Mouse (Mus musculus) ovary, postnatal 36 days (tissue): ENCODE data around the gene Ttll12.
A peak's percentile ranks its signal among the peaks of the same experiment; 100 is the strongest.

ENCODE experiments used
- DNase-seq: peaks from one replicate; pipeline ENCODE4 v3.0.0; 2022; ENCODE audit warnings: low spot score, mixed read lengths

Ttll12 gene

GRCm38 (mm10) chr15:83563327-83563856, 31.6 kb downstream of the Ttll12 start, which contains the start of the genes Tspo and Mcat:
Tspo (plus strand) TSS chr15:83563592.
Mcat (minus strand) TSS chr15:83563787.
- DNase-seq = peak; percentile 65

DNA sequence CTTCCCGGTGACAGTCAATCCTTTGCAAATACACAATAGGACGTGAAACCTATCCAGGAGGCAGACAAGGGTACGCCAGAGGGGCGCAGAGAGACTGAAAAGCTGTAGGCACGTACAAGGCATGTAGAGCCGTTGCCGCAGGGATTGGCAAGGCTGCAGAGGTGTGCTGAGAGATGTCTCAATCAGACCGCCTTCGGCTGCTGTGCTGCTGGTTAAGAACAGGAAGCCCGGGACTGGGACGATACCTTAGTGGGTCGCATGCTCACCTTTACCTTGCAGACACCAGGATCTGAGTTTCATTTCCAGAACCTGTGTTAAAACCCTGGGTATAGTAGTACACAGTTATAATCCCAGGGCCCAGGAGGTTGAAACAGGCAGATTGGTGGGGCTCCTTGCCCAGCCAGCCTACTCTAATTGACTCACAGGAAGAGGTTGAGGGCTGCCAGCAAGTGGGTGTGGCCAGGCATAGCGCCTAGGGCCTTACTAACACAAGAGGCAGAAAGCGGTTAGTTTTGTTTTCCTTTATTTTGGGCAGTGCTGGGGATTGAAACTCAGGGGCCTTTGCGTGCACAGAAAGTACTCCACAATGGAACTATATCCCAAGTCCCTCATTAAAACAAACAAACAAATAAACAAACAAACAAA, 32.2 kb downstream of the Ttll12 start:
- DNase-seq = peak; percentile 76

GRCm38 (mm10) chr15:83560941-83561477, 33.9 kb downstream of the Ttll12 start:
- no peak for DNase-seq

GRCm38 (mm10) chr15:83555161-83555974, 39.6 kb downstream of the Ttll12 start:
- DNase-seq = peak; percentile 88

- DNase-seq = no peak
Observed at GRCm38 (mm10) chr15:83553831-83554230, 41.1 kb downstream of the Ttll12 start.

DNA sequence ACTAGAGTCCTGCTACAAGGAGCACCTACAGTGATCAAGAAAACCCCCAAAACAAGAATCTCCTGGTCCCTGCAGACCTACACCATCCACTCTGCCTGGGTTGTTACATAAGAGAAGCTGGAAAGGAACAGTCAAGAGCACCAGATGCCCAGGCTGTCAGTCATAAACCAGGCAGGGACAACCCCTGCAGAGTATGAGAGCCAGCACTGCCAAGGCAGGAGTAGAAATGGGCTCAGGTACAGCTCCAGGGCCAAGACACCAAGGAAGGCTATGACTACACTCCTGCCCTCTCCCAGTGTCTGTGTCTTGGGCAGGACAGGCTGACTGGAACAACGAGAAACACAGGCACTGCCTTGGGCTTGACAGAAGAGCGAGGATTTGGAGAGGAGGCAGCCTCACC, 44.8 kb downstream of the Ttll12 start:
- DNase-seq = no peak

DNA sequence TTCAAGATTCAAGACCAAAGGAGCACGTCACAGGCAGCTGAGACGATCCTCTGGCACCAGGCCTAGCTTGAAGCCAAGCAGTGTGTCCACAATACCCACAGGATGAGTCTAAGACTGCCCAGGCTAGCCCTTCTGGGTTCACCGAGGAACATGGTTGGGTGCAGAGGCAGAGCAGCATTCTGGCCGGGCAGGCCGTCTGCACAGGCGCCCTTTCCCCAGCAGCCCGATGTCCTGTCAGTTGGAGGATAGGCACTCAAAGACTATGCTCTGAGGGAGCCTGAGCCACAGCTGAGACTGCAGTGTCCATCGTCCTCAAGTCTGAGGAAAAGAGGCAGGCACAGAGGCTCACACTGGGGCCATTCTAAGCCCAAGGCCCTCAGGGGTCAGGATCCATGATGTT, 47.8 kb downstream of the Ttll12 start:
- DNase-seq = no peak

- no peak for DNase-seq
Observed at GRCm38 (mm10) chr15:83546029-83546428, 48.9 kb downstream of the Ttll12 start.

GRCm38 (mm10) chr15:83541647-83542287, 53.2 kb downstream of the Ttll12 start:
- no peak for DNase-seq

DNA sequence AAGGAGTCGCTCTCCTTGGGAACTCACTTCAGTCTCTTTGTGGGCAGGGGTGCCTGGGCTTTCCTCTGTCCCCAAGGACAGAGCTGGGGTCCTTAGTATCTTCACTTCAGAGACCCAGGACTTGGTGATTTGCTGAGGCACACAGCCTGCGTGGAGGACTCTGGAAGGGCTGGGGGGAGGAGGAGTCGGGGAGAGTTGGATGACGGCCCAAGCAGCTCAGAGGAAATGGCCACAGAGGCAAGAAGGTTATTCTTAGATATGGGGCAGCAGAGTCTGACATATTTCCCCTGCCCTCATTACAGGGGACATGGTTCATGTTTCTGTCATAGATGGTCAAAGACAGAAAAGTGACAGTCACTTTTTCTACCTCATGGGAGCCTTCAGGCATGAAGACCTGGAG, 55.1 kb downstream of the Ttll12 start:
- no peak for DNase-seq

- no peak for DNase-seq
Observed at GRCm38 (mm10) chr15:83538855-83539254, 56.1 kb downstream of the Ttll12 start.

DNA sequence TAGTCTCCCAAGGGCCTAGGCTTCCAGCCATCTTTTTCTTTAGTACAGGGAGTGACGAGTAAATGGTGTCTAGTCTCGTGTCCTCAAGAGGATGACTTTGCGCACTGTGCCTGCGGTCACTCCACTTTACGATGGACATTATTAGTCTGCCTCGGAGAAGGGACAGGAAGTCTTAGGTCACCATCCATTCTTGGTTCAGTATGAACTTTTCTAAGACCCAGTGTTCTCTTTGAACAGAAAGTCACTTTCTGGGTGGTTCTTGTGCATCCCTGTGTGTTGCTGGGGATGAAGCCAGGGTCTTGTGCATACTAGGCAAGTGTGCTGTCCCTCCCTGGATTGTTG, 59.1 kb downstream of the Ttll12 start:
- DNase-seq = no peak

GRCm38 (mm10) chr15:83534960-83535889, 59.7 kb downstream of the Ttll12 start:
- DNase-seq = peak; percentile 48

GRCm38 (mm10) chr15:83532606-83533005, 62.4 kb downstream of the Ttll12 start:
- DNase-seq = no peak

DNA sequence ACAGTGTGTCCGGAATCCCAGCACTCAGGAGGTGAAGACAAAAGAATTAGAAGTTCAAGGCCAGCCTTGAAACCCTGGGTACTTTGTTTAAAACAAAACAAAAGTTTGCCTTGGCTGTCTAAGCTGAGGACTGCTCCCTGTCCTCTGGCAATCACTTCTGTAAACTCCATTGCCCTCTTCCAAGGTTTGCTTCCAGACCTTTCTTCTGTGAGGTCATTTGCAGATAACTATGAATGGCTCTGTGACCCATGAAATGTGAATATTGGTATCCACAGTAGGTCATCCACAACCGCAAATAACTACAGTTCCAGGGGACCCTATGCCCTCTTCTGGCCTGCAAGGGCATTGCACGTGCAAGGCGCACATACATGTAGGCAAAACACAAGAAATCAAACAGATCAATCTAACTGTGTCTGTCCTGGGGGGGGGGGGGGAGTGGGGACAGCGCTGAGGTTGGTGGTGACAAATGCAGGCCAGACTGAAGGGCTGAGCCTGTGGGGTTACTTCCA, 62.9 kb downstream of the Ttll12 start:
- no peak for DNase-seq

GRCm38 (mm10) chr15:83530688-83531087, 64.3 kb downstream of the Ttll12 start:
- no peak for DNase-seq

DNA sequence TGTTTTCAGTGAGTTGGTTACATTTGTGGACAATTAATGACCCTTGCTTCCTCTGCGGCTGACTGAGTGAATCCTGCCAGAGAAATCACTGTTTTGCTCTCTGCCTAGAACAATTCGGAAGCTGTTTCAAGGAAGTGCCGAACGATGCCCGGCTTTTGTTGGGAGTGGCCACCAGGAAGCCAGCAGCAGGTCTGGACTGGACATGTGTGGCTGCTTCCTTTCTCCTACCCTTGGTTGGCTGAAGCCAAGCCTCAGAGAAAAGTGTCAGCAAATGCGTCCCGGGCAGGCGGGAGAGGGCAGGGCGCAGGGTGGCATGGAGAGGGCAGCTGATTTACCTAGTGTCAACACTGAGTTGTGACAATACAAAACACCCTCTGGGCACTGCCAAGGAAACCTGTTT, 64.7 kb downstream of the Ttll12 start:
- DNase-seq = peak; percentile 24

GRCm38 (mm10) chr15:83529765-83530164, 65.2 kb downstream of the Ttll12 start:
- no peak for DNase-seq

DNA sequence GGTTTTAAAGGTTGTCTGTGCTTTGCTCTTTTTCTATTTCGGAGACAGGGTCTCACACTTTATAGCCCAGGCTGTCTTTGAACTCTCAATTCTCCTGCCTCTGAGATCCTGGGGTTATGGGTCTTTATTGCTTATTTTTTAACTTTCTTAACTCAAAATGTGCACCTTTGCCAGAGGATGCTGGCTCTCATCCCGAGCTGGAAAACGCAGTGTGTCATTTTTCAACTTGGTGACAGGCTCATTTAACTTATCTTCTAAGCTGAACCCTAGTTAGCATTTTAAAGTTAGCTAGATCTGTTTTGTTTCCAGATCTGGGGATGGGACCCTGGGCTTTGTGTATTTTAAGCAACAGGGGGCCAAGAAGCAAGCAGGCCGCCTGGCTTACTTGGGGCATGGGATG, 66.1 kb downstream of the Ttll12 start:
- DNase-seq = no peak

DNA sequence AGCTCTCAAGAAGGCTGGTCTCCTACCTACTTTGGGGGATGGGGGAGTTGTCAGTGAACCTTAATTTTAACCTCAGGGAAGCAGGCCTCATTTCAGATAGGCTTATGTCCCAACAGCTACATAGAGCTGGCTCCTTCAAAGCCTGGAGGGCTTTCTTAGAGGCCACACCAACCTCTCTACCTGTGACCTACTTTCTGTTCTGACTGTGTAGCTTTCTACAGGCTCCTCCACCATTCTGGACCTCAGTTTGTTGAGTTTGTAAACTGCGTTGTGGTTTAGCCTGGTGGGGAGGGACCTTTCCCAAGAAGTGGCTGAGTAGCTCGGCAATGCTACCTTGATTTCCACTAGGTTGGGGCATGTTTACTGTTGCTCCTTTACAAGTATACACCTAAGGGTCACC, 67.2 kb downstream of the Ttll12 start:
- DNase-seq = no peak

DNA sequence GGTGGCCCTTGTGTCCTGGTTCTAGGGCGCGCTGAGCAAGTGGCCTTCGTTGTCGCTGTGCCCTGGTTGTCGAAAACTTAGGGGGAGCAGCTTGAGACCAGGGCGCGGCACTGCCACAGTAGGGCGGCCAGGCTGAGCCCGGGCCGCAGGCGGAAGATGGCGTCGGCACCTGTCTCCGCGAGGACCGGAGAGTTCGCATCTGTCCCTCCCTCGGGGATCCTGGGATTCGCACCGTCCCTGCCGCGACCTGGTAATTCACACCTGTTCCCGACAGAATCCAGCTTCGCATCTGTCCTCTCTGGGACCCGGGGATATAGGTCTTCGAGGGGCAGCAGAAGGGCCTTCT, 67.9 kb downstream of the Ttll12 start:
- no peak for DNase-seq
